Mouse (Mus musculus) MEL (cell line): ENCODE data around the gene Rasgef1b. TPM values are rescaled to one million over a fixed set of nuclear protein-coding genes. Genes with fewer than 3 reads are reported as not detected.

ENCODE experiments used
- DNase-seq: peaks from one replicate; pipeline ENCODE4 v3.0.0; 2011; ENCODE audit warnings: low read depth, low spot score
- H3K27ac ChIP-seq: 2 replicates; pipeline ENCODE4 v1.5.1; 2012; ENCODE audit warnings: low read depth, mild to moderate bottlenecking, control low read depth, low read length, moderate library complexity; ENCODE audit not compliant: control insufficient read depth
- H3K27me3 ChIP-seq, 2 experiments: fragments of 150-350 bp in 1 of 2; sonication (generic) in 1 of 2; 2 replicates each; pipeline ENCODE4 v1.6.1; 2012; ENCODE audit warnings: low read length in 2 of 2, mild to moderate bottlenecking in 2 of 2, improper control_type of control experiment in 1 of 2, moderate library complexity in 1 of 2; ENCODE audit not compliant: insufficient read depth in 2 of 2, control insufficient read depth in 1 of 2
- H3K36me3 ChIP-seq, 2 experiments: 2 replicates each; pipeline ENCODE4 v1.6.1; 2012 to 2014; ENCODE audit warnings: low read length in 2 of 2, improper control_type of control experiment in 1 of 2, inconsistent platforms in 1 of 2, mild to moderate bottlenecking in 1 of 2; ENCODE audit not compliant: insufficient read depth in 2 of 2, control insufficient read depth in 1 of 2
- H3K4me1 ChIP-seq, 2 experiments: fragments of 150-350 bp in 1 of 2; sonication (generic) in 1 of 2; 2 replicates each; pipeline ENCODE4 v1.6.1; 2012; ENCODE audit warnings: low read length in 2 of 2, improper control_type of control experiment in 1 of 2, mild to moderate bottlenecking in 1 of 2; ENCODE audit not compliant: insufficient read depth in 2 of 2, control insufficient read depth in 1 of 2
- H3K4me3 ChIP-seq, 2 experiments: fragments of 150-350 bp in 1 of 2; sonication (generic) in 1 of 2; 2 replicates each; pipeline ENCODE4 v1.5.1; 2012; ENCODE audit warnings: low read depth in 2 of 2, low read length in 2 of 2, mild to moderate bottlenecking in 2 of 2, moderate library complexity in 2 of 2, control low read depth in 1 of 2, improper control_type of control experiment in 1 of 2; ENCODE audit not compliant: control insufficient read depth in 1 of 2, insufficient read depth in 1 of 2
- H3K79me2 ChIP-seq: 2 replicates; pipeline ENCODE4 v1.6.1; 2012; ENCODE audit warnings: mild to moderate bottlenecking, low read length, moderate library complexity; ENCODE audit not compliant: control insufficient read depth, poor library complexity, insufficient read depth
- H3K9ac ChIP-seq: 2 replicates; pipeline ENCODE4 v1.6.1; 2012; ENCODE audit warnings: low read depth, mild to moderate bottlenecking, control low read depth, low read length, moderate library complexity; ENCODE audit not compliant: control insufficient read depth, poor library complexity, severe bottlenecking
- H3K9me3 ChIP-seq: fragments of 150-350 bp; sonication (generic); replicated peaks from 2 replicates; pipeline ENCODE4 v1.6.1; 2012; ENCODE audit warnings: mild to moderate bottlenecking, low read length, improper control_type of control experiment, moderate library complexity; ENCODE audit not compliant: insufficient read depth
- CHD1 ChIP-seq: IDR thresholded peaks from 2 replicates; pipeline ENCODE4 v1.6.1; 2012; ENCODE audit warnings: low read depth, mild to moderate bottlenecking, inconsistent platforms, low read length, improper control_type of control experiment
- GABPA ChIP-seq: IDR thresholded peaks from 2 replicates; pipeline ENCODE4 v1.6.1; 2012; ENCODE audit warnings: low read depth, mild to moderate bottlenecking, inconsistent platforms, low read length, improper control_type of control experiment, moderate library complexity
- GATA1 ChIP-seq: IDR thresholded peaks from 2 replicates; pipeline ENCODE4 v1.6.1; 2011; ENCODE audit warnings: low read depth, low read length, improper control_type of control experiment
- POLR2AphosphoS2 ChIP-seq: IDR thresholded peaks from 2 replicates; pipeline ENCODE4 v1.6.1; 2011; ENCODE audit warnings: low read length, improper control_type of control experiment
- TBP ChIP-seq: IDR thresholded peaks from 2 replicates; pipeline ENCODE4 v1.8.0; 2011; ENCODE audit warnings: low read depth, low read length, improper control_type of control experiment
- ZNF384 ChIP-seq: IDR thresholded peaks from 2 replicates; pipeline ENCODE4 v1.6.1; 2012; ENCODE audit warnings: low read depth, mild to moderate bottlenecking, inconsistent platforms, low read length, improper control_type of control experiment
- polyA plus RNA-seq, 2 experiments: library from polyadenylated mRNA; stranded (reverse) in 1 of 2; unstranded in 1 of 2; fragments of >175 nt in 1 of 2; fragments of >200 nt in 1 of 2; gene quantifications; 2 replicates each; pipeline versions ENCODE4 v1.2.1 to v1.2.4; 2012; ENCODE audit warnings: low replicate concordance in 2 of 2, low read depth in 1 of 2; ENCODE audit not compliant: insufficient read length in 2 of 2, insufficient read depth in 1 of 2, missing spikeins in 1 of 2
- total RNA-seq: library from RNA; depleted of rRNA; stranded (reverse); fragments of 300-350 nt; gene quantifications from 2 replicates; pipeline ENCODE4 v1.2.3, GENCODE M21; 2012

The Rasgef1b gene
- total and polyA plus RNA-seq, 3 experiments = not detected

DNA sequence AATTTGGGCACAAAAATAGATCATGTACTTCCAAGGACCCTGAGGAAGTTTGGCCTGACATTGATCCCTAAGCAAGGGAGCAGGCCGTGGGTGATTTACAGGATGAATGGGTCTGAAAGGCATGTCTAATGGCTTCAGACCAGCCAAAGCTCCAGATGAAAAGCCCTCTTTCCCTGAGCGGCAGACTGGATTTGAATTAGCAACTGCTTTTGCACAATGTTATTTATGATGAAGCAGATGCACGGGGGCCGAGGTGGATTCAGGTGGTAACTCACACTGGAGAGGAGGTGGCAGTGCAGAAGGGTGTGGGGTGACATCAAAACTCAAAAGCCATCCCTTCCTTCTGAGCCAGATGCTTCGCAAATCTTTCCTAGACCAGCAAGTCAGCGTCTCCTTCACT is 481.9 kb downstream of the Rasgef1b start:
- no peak overlapping the region for H3K9ac ChIP-seq
- H3K27me3 ChIP-seq = no peaks in the 10 kb centered on the region
- H3K79me2 ChIP-seq = no peaks in the 10 kb centered on the region
- H3K4me1 ChIP-seq = no peaks in the 10 kb centered on the region
- H3K9me3 ChIP-seq = no peaks in the 10 kb centered on the region
- H3K27ac ChIP-seq = no peak overlapping the region
- no peak for DNase-seq
- H3K4me3 ChIP-seq = no peak overlapping the region
- TF ChIP-seq POLR2AphosphoS2 (no peak), CHD1 (no peak), GABPA (no peak), GATA1 (no peak), ZNF384 (no peak)
- H3K36me3 ChIP-seq = no peaks in the 10 kb centered on the region

DNA sequence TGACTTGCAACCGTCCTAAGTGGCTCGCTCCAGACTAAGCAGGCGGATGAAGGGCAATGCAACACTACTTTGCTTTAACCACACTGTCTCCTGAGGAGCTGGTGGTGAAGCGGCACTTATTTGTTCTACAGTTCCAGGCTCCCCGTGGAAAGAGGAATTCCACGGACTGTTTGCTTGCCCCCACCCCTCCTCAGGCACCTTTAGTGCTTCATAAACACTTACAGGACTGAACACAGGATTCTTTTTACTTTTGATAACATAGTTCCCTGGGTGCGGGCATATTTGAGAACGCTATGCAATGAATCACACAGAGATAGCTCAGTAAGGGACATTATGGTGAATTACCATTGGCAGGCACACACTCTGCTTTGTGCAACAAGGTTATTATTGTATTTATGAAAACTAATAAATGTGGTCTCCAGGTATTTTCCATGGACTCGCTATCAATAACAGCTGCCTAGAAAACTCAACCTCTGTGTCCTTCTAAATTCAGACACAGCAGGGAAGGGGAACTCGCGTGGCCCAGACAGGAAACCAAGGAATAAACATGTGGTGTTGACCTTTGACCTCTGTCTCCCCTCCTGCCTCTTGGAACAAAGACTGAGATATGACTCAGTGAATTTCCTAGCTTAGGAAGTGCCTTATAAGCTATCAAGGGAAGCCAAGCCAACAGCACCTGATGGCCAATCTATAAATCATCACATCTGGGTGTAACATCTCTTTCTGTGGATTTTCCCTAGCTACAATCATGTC is 486.7 kb downstream of the Rasgef1b start:
- DNase-seq = no peak
- no peak overlapping the region for H3K27ac ChIP-seq
- H3K4me3 ChIP-seq = no peak overlapping the region
- no peaks in the 10 kb centered on the region for H3K79me2 ChIP-seq
- no peak overlapping the region for H3K9ac ChIP-seq
- H3K27me3 ChIP-seq = no peaks in the 10 kb centered on the region
- TF ChIP-seq TBP = no peak
- no peak for TF ChIP-seq ZNF384
- no peaks in the 10 kb centered on the region for H3K36me3 ChIP-seq
- no peaks in the 10 kb centered on the region for H3K9me3 ChIP-seq
- no peaks in the 10 kb centered on the region for H3K4me1 ChIP-seq

- TF ChIP-seq POLR2AphosphoS2 = no peak
- TF ChIP-seq, all 39 proteins: peak for 0
- no peak for DNase-seq
- Histone ChIP-seq H3K9ac (no peak overlapping the region), H3K79me2 (no peaks in the 10 kb centered on the region), H3K4me1 (no peaks in the 10 kb centered on the region), H3K9me3 (no peaks in the 10 kb centered on the region), H3K4me3 (no peak overlapping the region), H3K27me3 (no peaks in the 10 kb centered on the region), H3K27ac (no peak overlapping the region), H3K36me3 (no peaks in the 10 kb centered on the region)
Measured at GRCm38 (mm10) chr5:99240501-99240900, 488.4 kb downstream of the Rasgef1b start.

GRCm38 (mm10) chr5:99239677-99240076 is 489.2 kb downstream of the Rasgef1b start:
- H3K27ac ChIP-seq = no peak overlapping the region
- no peak for TF ChIP-seq TBP
- H3K79me2 ChIP-seq = no peaks in the 10 kb centered on the region
- no peak overlapping the region for H3K4me3 ChIP-seq
- no peaks in the 10 kb centered on the region for H3K36me3 ChIP-seq
- H3K27me3 ChIP-seq = no peaks in the 10 kb centered on the region
- H3K9me3 ChIP-seq = no peaks in the 10 kb centered on the region
- H3K9ac ChIP-seq = no peak overlapping the region
- H3K4me1 ChIP-seq = no peaks in the 10 kb centered on the region
- DNase-seq = no peak
